Mouse (Mus musculus) cerebellum, adult (tissue): Measurements from ENCODE around the gene Abcd3.
"Not testable (repeated sequence)": the region's sequence is repeated elsewhere in the genome, so short reads cannot be mapped to it uniquely, and the experiment has no call there.

Experiments used
- ATAC-seq: cut with Nextera tagmentation; 2 replicates; pipeline ENCODE4 v1.9.2; 2017; ENCODE audit warnings: mild to moderate bottlenecking, moderate library complexity, mixed read lengths; ENCODE audit not compliant: insufficient number of reproducible peaks, low FRiP score, low TSS enrichment

Abcd3 gene

DNA sequence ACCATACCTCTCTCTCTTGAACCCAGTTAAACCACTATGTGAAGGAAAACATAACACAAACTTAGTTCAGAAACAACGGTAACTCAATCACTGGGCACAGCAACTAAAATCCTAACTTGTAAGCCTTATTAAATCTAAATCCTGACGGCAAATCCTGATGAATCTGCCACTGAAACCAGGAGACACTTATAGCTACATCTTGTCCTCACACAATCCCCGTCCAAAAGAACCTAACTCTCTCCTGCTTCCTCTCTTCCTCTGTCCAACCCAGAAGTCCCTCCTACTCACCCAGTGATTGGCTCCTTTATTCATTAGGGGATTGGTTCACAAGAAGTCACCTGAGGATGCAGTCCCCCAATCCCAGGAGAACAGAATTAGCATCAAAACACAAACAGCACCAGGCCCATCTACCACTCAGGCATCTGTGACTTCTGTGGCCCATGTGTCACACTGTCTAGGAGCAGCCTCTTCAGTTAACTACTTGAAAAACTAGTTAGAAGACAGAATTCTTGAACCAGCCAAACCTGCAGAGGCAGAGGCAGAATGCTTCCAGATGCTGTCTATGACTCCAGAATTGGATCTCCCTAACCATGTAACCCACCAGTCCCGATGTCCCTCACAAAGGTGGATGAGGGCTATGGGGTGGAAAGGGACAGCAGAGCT is 73.8 kb downstream of the Abcd3 start:
- ATAC-seq = not testable (repeated sequence)

DNA sequence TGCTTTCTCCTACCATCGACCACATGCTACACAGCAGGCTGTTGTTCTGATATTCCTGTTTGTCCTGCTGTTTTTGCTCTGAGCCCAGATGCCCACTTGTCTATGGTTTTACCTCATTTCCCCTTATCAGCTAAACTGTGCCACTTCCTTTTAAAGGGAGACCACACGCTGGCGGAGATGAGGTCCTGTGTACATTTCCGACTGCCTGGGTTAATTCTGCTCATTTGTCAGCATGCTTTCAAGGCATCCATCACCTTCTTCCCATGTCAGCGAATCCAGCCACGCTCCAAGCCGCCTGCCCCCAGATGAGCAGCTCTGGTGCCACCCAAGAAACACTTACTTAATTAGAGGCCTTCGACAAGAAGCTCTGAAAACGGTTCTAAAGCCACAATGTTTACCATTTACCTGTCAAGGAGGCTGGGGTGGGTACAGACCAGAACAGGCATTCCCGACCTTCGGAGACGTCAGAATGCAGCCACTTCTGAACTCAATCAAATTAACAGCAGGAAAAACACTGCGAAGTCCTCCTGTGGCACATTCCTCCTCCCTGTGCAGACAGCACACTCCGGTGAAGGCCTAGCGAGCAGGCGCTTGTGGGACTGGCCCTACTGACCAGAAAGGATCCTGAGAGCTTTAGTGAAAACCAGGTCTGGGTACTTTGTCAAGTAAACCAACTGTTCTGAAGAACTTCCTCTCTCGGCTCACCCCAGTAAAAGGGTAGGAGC is 75.5 kb downstream of the Abcd3 start:
- ATAC-seq = no peak

DNA sequence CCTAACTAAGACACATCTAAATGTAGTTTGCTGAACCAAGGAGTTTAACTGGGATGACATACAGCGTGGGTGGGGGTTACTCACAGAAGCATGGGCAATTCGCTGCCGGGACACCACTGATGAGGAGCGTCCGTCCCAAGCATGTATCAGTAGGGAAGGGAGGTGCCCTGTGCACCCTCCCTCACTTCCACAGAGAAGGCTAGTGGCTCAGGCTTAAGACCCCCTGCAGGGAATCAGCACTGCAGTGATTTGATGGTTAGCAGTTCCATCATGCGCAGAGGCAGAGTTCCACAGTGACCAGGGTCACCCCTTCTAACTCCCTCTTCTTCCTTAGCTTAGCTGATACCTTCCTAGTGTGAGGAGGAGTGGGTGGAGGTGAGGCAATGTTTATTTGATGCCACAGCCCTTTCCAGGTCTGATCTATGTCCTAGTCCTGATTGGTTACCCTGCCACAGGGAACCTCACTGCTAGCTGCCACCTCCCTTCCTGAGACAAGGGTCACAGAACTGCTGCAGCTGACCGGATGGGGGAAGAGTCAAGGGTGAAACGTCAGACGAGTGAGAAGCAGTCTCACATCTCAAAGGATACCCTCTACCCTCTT is 76.3 kb downstream of the Abcd3 start:
- no peak for ATAC-seq

DNA sequence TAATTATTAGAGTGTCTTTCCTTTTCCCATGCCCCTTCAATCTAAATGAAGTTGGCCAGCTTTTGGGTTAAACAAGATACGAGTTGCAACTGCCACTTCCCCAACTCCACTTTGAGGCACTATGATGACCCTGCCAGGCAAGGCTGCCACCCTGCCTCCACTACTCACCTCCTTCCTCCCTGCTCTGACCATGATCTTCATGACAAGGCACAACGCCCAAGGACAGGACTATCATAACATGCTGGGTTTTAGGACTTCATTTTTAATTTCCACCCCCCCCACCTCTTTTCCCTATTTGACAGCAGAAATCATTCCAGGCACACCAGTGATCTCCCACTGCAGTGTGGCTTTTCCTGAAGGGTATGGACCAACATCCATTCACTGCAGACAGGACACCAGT is 77.2 kb downstream of the Abcd3 start:
- ATAC-seq = no peak

DNA sequence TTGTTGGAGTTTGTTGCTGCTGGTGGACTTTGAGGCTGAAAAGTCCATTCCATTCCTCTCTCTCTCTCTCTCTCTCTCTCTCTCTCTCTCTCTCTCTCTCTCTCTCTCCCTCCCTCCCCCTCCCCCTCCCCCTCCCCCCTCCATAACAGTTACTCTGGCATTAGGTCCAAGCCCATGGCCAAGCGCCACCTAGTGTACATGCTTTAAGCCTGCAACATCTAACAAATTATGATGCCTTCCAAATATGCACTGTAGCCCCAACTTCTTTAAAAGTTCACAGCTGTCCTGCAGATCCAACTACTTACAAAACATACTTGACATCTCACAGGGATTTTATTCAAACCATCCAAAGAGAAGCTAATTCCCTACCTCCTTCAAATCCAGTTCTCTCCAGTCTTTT is 77.6 kb downstream of the Abcd3 start:
- ATAC-seq = no peak

DNA sequence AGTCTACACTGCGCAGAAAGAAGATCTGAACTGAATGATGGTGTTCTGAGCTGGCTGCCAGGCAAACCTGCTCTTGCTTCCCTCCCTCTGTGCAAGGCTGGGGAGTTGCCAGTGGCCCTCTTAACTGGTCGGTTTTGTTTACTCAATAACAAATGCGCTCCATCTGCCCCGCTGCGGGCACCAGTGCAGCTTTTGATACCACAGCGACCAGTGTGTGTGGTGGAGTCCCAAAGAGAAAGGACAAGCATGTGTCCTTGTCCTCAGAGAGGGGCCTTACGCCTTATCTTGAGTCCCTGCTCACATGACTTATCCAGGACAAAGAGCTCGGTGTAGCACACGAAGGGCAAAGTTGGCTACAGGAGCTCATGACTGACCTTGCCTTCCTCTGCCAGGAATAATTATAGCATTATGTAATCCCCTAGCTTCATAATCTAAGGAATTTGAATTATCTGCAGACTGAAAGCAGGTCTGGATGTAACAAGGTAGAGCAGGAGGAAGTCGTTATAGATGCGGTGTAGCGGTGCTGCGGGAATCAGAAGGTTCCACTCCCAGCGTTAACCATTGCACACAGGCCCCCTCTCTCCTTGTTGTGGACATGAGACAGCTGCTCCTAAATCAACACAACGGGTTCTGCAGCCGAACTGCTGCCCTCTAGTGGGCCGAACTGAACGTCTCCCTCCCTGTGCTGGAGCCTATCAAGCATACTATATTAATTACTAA is 78.9 kb downstream of the Abcd3 start:
- ATAC-seq = peak; percentile 89

DNA sequence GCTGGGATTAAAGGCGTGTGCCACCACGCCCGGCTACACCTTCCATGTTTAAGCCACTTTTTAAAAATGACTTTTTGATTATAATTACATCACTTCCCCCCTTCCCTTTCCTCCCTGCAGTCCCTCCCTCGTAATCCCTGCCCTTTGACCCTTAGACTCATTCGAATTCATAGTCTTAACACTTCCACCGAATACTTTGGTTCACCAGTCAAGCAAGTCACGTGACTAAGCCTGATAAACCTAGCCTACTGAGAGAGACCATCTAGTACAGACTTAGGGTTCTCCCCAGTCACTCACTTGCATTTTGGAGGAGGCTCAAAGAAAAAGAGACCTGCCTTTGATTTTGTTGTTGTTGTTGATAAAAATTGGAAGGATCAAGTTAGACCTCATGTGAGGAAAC is 79.6 kb downstream of the Abcd3 start:
- peak; percentile 4; the same call in 1 of the 2 replicates for ATAC-seq

DNA sequence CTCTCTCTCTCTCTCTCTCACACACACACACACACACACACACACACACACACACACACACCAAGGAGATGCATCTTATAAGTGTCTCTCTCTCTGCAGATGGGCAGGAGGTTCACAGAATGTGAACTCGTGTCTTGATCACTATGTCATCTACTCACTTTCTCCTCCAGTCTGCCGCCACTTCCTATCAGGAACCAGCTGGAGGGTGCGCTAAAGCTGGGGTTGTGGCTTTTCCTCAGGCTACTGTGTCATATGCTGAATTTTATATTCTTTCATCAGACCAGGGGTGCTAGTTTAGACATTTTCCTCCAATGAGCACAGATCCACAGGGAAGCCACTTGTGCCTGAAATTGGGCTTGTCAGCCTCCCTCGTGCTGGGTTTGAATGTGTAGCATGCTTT is 85.4 kb downstream of the Abcd3 start:
- ATAC-seq = no peak

DNA sequence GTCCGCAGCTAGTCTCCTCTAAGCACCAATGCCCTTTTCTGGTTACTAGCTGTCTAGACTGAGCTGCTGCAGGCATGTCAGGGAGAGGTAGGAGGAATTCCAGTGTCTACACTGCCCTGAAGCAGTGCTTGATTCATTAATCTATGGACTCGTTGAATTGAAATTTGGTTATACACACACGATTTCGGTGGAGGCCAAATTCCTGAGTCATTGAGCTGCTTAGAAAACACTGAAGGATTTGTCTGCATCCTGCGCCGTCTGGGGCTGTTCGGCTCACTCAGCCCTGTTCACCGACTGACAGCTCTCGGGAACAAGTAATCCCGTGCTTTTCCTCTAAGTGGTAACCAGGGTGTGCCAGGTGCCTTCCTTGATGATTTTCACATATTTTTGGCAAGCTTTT is 89.5 kb downstream of the Abcd3 start:
- ATAC-seq = no peak

DNA sequence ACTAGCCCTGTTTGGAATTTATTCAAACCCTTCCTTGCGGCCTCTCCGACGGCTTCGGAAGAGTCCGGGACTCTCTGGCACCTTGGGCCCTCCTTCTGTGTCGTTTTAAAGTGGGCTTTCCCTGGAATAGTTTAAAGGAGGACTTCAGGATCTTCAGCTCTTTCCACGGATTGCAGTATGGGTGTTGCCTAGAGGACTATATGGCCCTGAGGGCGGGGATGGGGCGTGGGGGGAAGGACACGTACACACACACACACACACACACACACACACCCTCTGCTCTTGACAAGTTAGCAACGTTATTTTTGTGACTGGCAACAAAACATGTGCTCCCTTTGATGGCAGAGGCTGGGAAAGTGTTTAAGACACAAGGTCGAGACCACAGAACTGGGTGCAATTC is 90.5 kb downstream of the Abcd3 start:
- no peak for ATAC-seq

DNA sequence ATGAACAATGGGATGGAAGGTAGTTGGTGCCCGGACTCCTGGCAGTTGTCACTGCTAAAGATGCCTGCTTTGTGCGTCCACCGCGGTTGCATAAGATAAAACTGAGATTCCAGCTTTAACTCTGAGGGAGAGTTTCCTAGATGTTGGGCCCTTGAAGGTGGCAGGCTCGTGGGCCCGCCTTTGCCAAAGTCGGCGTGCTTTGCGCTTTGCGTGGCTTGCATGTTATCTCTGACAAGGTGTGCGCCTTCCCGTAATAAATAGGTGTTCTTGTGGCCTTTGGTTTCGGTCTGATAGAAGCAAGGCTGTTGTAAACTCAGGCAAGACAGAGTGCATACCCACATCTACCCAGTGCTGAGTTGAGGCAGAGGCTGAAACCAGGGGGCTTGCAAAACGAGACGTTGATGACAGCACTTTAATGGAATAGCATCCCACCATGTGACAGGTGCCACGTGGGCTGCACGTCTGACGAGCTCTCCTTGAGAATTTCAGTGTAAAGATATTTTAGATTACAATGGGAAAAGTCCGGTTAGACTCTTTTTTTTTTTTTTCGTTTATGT is 91.1 kb downstream of the Abcd3 start:
- peak; percentile 2; the same call in 1 of the 2 replicates for ATAC-seq

DNA sequence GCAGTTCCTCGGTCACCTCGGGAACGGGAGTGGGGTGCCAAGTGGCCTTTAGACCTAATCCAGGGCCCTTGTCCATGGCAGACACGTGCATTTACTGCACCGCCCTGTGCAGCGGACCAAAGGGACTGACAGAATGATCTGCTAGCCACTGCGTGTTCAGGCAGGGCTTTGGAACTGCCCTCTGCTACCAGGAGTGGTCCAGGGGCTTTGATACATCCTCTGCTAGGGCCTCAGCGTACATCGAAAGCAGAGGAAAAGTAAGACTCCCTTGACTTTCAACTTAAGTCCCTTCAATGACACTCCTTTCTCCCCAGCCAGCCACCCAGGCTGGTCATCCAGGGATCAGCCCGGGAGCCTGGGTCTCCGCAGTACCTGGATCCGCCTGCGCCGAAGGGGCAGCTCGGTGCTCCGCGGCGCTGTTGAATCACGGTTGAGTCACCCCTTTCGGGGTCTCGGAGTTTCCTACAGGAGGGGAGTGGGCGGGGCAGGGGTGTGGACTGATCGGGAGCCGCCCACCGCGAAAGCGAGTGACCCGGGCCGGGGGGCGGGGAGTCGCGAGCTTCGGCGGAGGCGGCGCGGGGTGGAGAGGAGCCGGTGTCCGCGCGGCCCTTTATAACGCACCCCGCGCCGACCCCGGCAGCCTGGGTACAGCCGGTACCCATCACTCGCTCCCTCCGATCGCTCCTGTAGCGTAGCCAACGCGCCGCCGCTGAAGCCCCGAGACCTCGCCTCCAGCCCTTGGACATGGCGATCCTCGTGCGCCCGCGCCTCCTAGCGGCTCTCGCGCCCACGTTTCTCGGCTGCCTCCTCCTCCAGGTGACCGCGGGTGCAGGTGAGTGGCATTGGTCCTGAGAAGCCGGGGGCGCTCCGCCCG is 91.9 kb downstream of the Abcd3 start, which contains the start of gene F3:
TSS of gene F3 (plus strand) at position 567 of the 874 bp plus-strand sequence.
- ATAC-seq = peak; percentile 86

DNA sequence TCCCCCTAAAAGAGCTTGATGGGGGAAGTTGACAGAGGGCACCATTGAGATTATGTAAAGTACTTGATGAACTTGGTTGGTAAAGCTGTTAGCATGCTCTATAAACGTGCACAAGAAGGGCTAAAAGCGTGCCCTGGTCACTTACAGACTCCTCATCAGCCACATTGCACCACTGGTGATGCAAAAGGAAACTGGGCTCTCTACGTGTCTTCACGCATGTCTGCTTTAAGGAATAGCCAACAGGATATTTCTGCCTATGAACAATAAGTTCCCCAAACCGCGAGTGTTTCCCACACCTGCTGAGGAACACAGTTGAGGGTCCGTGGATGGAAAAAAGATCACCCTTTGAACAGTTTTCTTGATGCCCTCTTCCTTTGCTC is 93.4 kb downstream of the Abcd3 start:
- no peak for ATAC-seq

DNA sequence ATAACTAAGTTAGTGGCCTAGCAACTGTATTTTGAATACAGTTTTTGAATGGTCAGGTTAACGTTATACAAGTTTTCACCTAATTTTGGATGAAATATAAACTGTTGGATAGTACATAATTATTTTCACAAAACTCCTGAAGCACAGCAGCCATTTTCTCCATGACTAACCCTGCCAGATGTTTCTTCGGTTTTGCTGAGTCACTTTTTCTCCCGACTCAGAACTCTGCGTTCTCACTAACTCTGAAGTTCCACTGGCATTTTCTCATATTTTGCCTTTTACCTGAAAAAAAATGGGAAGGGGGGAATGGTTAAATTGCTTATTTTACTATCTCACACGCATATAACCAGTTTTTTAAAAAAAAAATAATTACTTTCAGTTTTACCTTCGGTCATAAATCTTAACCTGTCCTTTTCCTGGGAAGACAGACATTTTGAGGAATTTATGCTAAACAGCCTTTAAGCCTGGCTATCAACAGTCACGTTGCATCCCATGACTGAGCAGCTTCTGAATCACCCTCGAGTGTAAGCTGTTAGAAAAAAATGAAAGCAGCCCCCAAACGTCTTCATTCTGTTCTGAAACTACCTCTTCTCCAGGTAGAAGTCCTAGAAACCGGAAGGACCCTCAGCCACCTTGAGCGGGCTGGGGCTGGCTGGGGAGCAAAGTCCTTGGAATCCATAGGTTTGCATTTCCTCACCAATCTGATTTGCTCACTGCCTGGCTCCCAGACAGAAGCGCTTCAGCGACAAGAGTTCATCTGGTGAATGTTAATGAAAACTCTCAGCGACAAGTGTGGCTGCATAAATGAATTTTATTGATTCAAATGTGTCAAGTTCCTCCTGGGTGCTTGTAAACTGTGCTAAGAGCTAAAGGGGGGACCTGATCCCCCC is 94.1 kb downstream of the Abcd3 start:
- ATAC-seq = no peak

DNA sequence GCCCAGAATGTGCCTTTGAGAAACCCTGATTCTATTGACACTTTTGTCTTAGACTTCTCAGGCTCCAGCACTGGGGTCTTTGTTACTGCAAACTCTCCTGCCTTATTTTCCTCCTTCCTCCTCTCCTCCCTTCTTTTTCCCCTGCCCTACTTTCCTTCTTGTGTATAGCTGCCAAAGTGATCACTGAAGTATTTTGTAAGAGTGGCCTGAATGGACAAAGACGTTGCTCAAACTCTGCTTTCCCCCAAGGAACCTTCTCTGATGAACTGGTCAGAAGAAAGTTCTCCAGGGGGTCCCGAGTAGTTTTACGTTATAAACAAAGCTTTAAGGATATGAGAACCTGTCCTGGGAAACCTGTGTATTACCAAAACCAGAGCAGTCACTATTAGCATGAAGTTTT is 95.4 kb downstream of the Abcd3 start:
- no peak for ATAC-seq

DNA sequence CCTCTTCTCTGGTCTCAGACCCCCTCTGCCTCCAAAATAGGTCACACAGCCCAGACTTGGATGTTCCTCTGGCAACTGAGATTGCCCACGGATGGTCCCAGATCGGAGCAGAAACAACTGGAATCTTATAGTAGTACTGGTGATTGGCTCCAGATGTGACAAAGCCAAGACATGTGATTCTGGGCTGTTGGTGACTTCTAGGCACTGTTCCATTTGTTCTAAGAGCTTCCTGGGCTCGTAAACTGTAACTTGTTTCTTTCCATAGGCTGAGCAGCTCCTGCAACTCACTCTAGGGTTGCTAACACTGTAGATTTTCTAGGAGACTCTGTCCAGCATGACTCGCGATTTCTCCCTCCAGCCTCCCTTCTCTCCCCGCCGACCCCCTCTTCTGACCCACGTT is 96.4 kb downstream of the Abcd3 start:
- ATAC-seq = no peak

DNA sequence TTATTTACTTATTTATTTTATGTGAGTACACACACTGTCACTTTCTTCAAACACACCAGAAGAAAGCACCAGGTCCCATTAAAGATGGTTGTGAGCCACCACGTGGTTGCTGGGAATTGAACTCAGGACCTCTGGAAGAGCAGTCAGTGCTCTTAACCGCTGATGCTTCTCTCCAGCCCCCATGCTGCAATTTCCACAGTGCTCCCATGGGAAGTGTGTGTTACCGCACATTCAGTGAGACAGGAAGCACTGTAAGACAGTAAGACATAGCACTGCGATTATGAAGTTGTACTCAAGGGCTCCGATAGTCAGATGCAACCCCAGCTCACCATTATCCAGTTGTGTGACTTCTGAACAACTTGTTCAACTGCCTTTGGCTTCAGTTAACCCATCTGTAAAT is 98.6 kb downstream of the Abcd3 start:
- no peak for ATAC-seq

DNA sequence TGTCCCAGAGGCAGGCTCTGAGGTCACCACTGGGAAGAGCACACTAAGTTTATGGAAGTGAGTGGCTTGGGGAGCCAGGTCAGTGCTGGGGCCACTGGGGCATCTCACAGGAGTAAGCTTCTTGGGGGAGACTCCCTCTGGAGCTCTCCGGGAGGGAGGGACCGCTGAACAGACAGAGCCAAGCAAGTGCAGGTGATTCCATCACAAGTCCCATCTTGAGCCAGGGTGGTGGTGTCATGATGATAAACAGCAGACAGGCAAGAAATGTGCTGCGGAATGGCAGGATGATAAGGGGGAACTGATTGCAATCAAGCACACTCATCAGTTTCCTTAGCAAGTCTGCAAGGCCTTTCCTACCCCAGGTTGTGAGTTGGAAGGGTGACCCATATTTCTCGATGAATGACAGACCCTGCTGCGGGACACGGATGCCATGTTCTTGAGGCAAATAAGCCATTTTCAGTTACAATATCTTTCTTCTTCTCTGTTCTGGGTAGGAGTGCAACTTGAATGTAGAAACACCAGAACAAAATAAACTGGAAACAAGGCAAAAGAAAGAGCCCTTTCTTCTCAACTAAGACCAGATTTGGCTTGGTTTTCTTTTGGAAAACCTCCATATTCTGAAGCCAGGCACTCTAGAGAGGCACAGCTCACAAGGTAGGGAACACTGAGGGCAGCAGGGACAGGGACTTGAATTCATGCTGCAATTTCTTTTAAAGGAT is 99.2 kb downstream of the Abcd3 start:
- no peak for ATAC-seq
